Mouse (Mus musculus): ENCODE data around the gene Antxr2.

Gene Antxr2

GRCm38 (mm10) chr5:97839271-97839923 lies 191.4 kb downstream of the Antxr2 start:
- in situ Hi-C loops (cut with MboI, MseI), result no loop called here

DNA sequence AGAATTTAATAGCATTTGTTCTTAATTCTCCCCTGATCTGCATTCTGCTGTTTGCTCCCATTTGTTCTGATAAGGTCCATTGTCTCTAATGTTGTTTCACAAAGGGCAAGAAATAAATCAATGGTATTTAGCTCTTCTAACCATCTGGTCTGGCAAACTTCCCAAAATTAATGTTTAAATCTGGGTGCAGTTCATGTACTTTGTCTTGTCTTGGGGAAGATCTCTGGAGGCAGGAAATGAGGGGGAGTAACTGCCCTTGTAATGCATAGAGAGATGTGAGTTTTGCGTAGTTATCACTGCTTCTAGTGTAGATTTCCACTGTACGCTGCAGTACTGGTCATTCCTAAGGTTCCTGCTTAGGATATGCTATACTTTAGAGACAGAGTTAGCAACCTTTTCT lies 193.5 kb downstream of the Antxr2 start:
- in situ Hi-C loops (cut with MboI, MseI), result no loop called here

DNA sequence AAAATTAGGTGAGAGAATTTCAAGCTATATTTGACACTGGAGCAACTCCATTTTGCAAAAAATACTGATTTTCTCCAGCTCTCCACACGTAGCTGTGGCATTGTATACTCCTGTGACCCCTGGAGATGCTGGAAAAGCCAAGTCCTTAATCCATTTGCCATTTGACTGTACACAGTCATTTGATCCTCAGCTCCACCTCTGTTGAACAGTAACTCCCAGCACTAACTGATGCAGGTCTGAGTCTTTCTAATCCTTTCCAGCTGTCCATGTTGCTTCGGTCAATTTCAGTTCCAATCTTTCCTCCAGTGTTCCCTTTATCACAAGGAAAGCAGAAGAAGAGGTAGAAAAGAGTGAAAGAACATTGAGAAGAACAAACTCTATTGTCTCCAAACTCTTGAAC lies 195.4 kb downstream of the Antxr2 start:
- in situ Hi-C loops (cut with MboI, MseI), result no loop called here

GRCm38 (mm10) chr5:97834770-97835169 lies 196.1 kb downstream of the Antxr2 start:
- in situ Hi-C loops (cut with MboI, MseI), result no loop called here
